Mouse (Mus musculus) heart, postnatal 25 days (tissue): ENCODE data around the gene Eid1. TPM values are rescaled to one million over a fixed set of nuclear protein-coding genes. Genes with fewer than 3 reads are reported as not detected.

Experiments
- DNase-seq: peaks from one replicate; pipeline ENCODE4 v3.0.0; 2022; ENCODE audit warnings: low spot score
- intact Hi-C: fragments of 180-260 bp; cut with DNase I; formaldehyde crosslinking; loops from one replicate; pipeline ENCODE4 v1.15.1; 2025
- total RNA-seq, 2 experiments: library from RNA; stranded (reverse); gene quantifications; 2 replicates each; pipeline ENCODE4 v1.2.3; 2021

Eid1 gene
- total RNA-seq, 2 experiments from 2014 or later, result 51.3 to 55.2 TPM

GRCm38 (mm10) chr2:125724086-125724430 is 51.2 kb downstream of the Eid1 start, which contains the start of gene Shc4:
Gene Shc4 (minus strand): TSS chr2:125724148.
- intact Hi-C loops, result no loop called here
- no peak for DNase-seq

Other genes starting within 250 kb of the Eid1 start
- under 1 TPM; 0.08 to 0.42 TPM for gene Gm9913, start 168.0 kb upstream of the Eid1 start, total RNA-seq
- 10 to 100 TPM; 74.5 to 83.0 TPM for gene Fbn1, start 165.1 kb upstream of the Eid1 start, total RNA-seq
- 1 to 10 TPM; 1.4 to 1.8 TPM for gene Cep152, start 48.0 kb upstream of the Eid1 start, total RNA-seq
- gene Shc4, start 51.1 kb downstream of the Eid1 start, total RNA-seq, result under 1 TPM; 0.42 to 0.49 TPM
- gene Secisbp2l, start 109.8 kb downstream of the Eid1 start, total RNA-seq, result 10 to 100 TPM; 26.3 to 28.6 TPM
- 10 to 100 TPM; 10.1 to 10.9 TPM for gene Galk2, start 186.0 kb downstream of the Eid1 start, total RNA-seq
- gene Cops2, start 186.0 kb downstream of the Eid1 start, total RNA-seq, result 10 to 100 TPM; 86.9 to 87.0 TPM